ENCODE assay signal across 14 mouse cellular contexts in the genomic region with DNA sequence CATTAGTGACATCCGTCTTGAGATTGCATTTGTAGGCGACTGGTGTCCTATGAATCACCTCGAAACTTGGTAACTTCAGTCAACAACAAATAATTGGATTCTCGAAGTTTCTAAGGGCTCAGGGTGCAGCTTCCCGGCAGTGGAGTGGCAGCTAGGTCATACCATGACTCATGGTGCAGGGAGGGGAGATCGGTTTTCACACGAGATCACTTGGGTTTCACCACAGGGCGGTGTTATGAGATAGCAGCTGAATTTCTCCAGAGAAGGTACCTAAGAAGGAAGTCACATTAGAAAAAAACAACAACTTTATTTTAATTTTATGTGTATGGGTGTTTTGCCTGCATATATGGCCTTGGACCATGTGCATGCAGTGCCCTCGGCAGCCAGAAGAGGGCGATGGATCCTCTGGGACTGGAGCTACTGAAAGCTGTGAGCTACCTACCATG. TPM values are rescaled to one million over a fixed set of nuclear protein-coding genes. Genes with fewer than 3 reads are reported as not detected.
DNase-seq lines count a peak whose midpoint lies in the region; ATAC-seq and TF ChIP-seq lines count a peak whose summit lies in the region.
"Had no signal": no experiment of that assay in that cellular context is flagged by ENCODE, and none has a peak within 500 bp of the region (broad histone marks: within the 10 kb centered on the region; RNA-seq: fewer than 3 reads in every experiment).

No protein-coding gene starts in this region.

- no peaks in the 10 kb centered on the region for H3K27me3 ChIP-seq in splenic B cell, adult 2 months (ENCODE audit: control insufficient read depth, insufficient read depth, low read length, poor library complexity, severe bottlenecking)
- 0 out of 2 replicates have a peak, but pooled peaks cover 3% of the 10 kb centered on the region for H3K27me3 ChIP-seq in heart, embryonic 12.5 days (replicated peaks)
- no peaks in the 10 kb centered on the region for H3K27me3 ChIP-seq in cerebellum, adult 2 months (ENCODE audit: control insufficient read depth, insufficient read depth, low read length)

- H3K36me3 ChIP-seq in ES-E14 (ENCODE audit: control insufficient read depth, insufficient read depth, low read length, poor library complexity, severe bottlenecking) = no peaks in the 10 kb centered on the region
- no peaks in the 10 kb centered on the region for H3K36me3 ChIP-seq in splenic B cell, adult 2 months (ENCODE audit: control insufficient read depth, insufficient read depth, low read length, poor library complexity, severe bottlenecking)
- H3K36me3 ChIP-seq in heart, embryonic 12.5 days = no peaks in the 10 kb centered on the region

- no peaks in the 10 kb centered on the region for H3K9me3 ChIP-seq in ES-E14 (ENCODE audit: control insufficient read depth, insufficient read depth, low read depth, low read length)
- H3K9me3 ChIP-seq in heart, embryonic 12.5 days (replicated peaks) = no peaks in the 10 kb centered on the region
- H3K9me3 ChIP-seq: forebrain, embryonic 13.5 days had no signal

- no peak overlapping the region for H3K4me3 ChIP-seq in lung, adult 2 months (replicated peaks; ENCODE audit: extremely low read depth, low read depth, low read length)
- no peak overlapping the region for H3K4me3 ChIP-seq in ES-E14 (ENCODE audit: insufficient read depth in 1 of 2, low read depth in 1 of 2, low read length in 2 of 2, poor library complexity in 1 of 2, severe bottlenecking in 1 of 2)
- no peak overlapping the region for H3K4me3 ChIP-seq in heart, embryonic 12.5 days
- no peak overlapping the region for H3K4me3 ChIP-seq in cerebellum, adult 2 months (replicated peaks; ENCODE audit: insufficient read depth, low read depth, low read length)
- H3K4me3 ChIP-seq: forebrain, embryonic 13.5 days had no signal

- TF ChIP-seq POLR2A in lung, adult 2 months (IDR thresholded peaks at IDR 0.05; ENCODE audit: borderline replicate concordance, extremely low read depth, low read depth, low read length) = no peak
- no peak for TF ChIP-seq POLR2A in cerebellum, adult 2 months (IDR thresholded peaks at IDR 0.05; ENCODE audit: borderline replicate concordance, insufficient read depth, low read length)

- H3K4me2 ChIP-seq in heart, embryonic 12.5 days = no peak overlapping the region
- H3K4me2 ChIP-seq: forebrain, embryonic 13.5 days had no signal

- no peak overlapping the region for H3K9ac ChIP-seq in ES-E14 (ENCODE audit: insufficient read depth, low read depth, low read length, poor library complexity, severe bottlenecking)
- no peak overlapping the region for H3K9ac ChIP-seq in heart, embryonic 12.5 days
- H3K9ac ChIP-seq: forebrain, embryonic 13.5 days had no signal

- TF ChIP-seq CTCF in lung, adult 2 months (IDR thresholded peaks at IDR 0.05; ENCODE audit: insufficient read depth, low read length) = peak; percentile 37; the same call in 1 of the 2 replicates
- TF ChIP-seq CTCF in cerebellum, adult 2 months (IDR thresholded peaks at IDR 0.05; ENCODE audit: borderline replicate concordance, insufficient read depth, low read depth, low read length) = no peak

- H3K4me1 ChIP-seq in lung, adult 2 months (ENCODE audit: control insufficient read depth, insufficient read depth, low read length) = no peaks in the 10 kb centered on the region
- no peaks in the 10 kb centered on the region for H3K4me1 ChIP-seq in ES-E14 (ENCODE audit: control insufficient read depth in 2 of 2, insufficient read depth in 2 of 2, low read length in 2 of 2, poor library complexity in 1 of 2)
- 0 out of 2 replicates have a peak, but pooled peaks cover 4% of the 10 kb centered on the region for H3K4me1 ChIP-seq in heart, embryonic 12.5 days (replicated peaks)
- no peaks in the 10 kb centered on the region for H3K4me1 ChIP-seq in cerebellum, adult 2 months (ENCODE audit: control insufficient read depth, insufficient read depth, low read length)
- H3K4me1 ChIP-seq: forebrain, embryonic 13.5 days had no signal

- in situ Hi-C loops in ES-E14 (cut with MboI; ENCODE audit: low sequenced_read_pairs in 2 of 2, unreplicated experiment in 2 of 2) = no loop called here

- no peak for DNase-seq in lung, adult 2 months
- no peak for DNase-seq in lung, postnatal 4 days
- peak; percentile 22 for DNase-seq in ES-E14 (ENCODE audit: low read depth, low spot score)
- DNase-seq in splenic B cell, adult 2 months (ENCODE audit: low read depth, low spot score) = peak; percentile 18
- DNase-seq in cerebellum, adult 11 months = no peak
- DNase-seq in cerebellum, adult 2 months = no peak
- DNase-seq: adrenal gland, adult 2 months; cerebellum, postnatal 36 days; heart, postnatal 14 days; kidney, postnatal 10 days; right cerebral cortex, adult 18-20 months had no signal

- WGBS in lung, adult 2 months = 65% methylated on average over 10 of the region's 10 CpGs
- 77% methylated on average over 10 of the region's 10 CpGs for WGBS in heart, embryonic 12.5 days
- whole genome bisulfite sequencing in cerebellum, adult 2 months = 90% methylated on average over 10 of the region's 10 CpGs

- ATAC-seq in erythroblast, adult 5-6 weeks (replicated peaks; ENCODE audit: low FRiP score, poor library complexity, severe bottlenecking) = 0 out of 2 replicates have a peak, but pooled peaks have one; percentile 41
- ATAC-seq in heart, embryonic 12.5 days (ENCODE audit: insufficient number of reproducible peaks, low FRiP score) = no peak
- ATAC-seq: forebrain, embryonic 13.5 days had no signal

- H3K27ac ChIP-seq in ES-E14 (ENCODE audit: insufficient read depth, low read depth, low read length, poor library complexity, severe bottlenecking) = no peak overlapping the region
- no peak overlapping the region for H3K27ac ChIP-seq in heart, embryonic 12.5 days (ENCODE audit: poor library complexity, severe bottlenecking)
- H3K27ac ChIP-seq in cerebellum, adult 2 months (ENCODE audit: insufficient read depth, low read length) = no peak overlapping the region
- H3K27ac ChIP-seq: forebrain, embryonic 13.5 days had no signal

TF ChIP-seq in ES-E14, 5 proteins besides CTCF, POLR2A, EP300 and RAD21:
- TF ChIP-seq HCFC1 (IDR thresholded peaks at IDR 0.05; ENCODE audit: borderline replicate concordance, insufficient read depth, low read length) = no peak
- no peak for TF ChIP-seq ZC3H11A (IDR thresholded peaks at IDR 0.05; ENCODE audit: borderline replicate concordance, low read depth, low read length)
- TF ChIP-seq ZNF384 (IDR thresholded peaks at IDR 0.05; ENCODE audit: low read depth, low read length) = no peak
- no peak for TF ChIP-seq CHD2 (IDR thresholded peaks at IDR 0.05; ENCODE audit: low read depth, low read length)
- no peak for TF ChIP-seq MAFK (IDR thresholded peaks at IDR 0.05; ENCODE audit: insufficient read depth, low read depth, low read length)
TF ChIP-seq in ES-E14: peak in this region for 0.

RNA-seq across cellular contexts. Expression of a gene that starts 9.3 kb away (rescaled TPM):
- polyA plus RNA-seq in lung, adult 2 months (2012; rRNA removed) = 0.62 and 3.0 TPM in 2 replicates
- total RNA-seq in ES-E14 (2012; rRNA removed) = 0.18 TPM in 1 of 2 replicates, not detected in the other
- not detected in 2 replicates for total RNA-seq in erythroblast, adult 5-6 weeks (2015; ENCODE audit: low replicate concordance)
- 0.77 and 3.3 TPM in 2 replicates for total RNA-seq in erythroblast, adult 5-6 weeks (2017; ENCODE audit: low replicate concordance)
- 7.1 and 7.7 TPM in 2 replicates for polyA plus RNA-seq in heart, embryonic 12.5 days (2016; fragmentation: Nextera tagmentation; extraction: Ambion mirVana)
- 0.31 and 0.52 TPM in 2 replicates for polyA plus RNA-seq in cerebellum, adult 2 months (2012; rRNA removed)
- polyA plus RNA-seq: forebrain, embryonic 13.5 days had no signal

RNA-seq across cellular contexts. Expression of a gene that starts 26.5 kb away (rescaled TPM):
- polyA plus RNA-seq in lung, adult 2 months (2012; rRNA removed) = 1.9 and 3.7 TPM in 2 replicates
- total RNA-seq in ES-E14 (2012; rRNA removed) = 14.2 TPM in 2 replicates
- 29.9 and 38.6 TPM in 2 replicates for total RNA-seq in erythroblast, adult 5-6 weeks (2015; ENCODE audit: low replicate concordance)
- 34.5 and 55.8 TPM in 2 replicates for total RNA-seq in erythroblast, adult 5-6 weeks (2017; ENCODE audit: low replicate concordance)
- polyA plus RNA-seq in heart, embryonic 12.5 days (2016; fragmentation: Nextera tagmentation; extraction: Ambion mirVana) = 11.9 TPM in 2 replicates
- 7.9 and 8.8 TPM in 2 replicates for polyA plus RNA-seq in cerebellum, adult 2 months (2012; rRNA removed)

RNA-seq across cellular contexts. Expression of a gene that starts 60.0 kb away (rescaled TPM):
- polyA plus RNA-seq in lung, adult 2 months (2012; rRNA removed) = not detected in 2 replicates
- not detected in 2 replicates for total RNA-seq in ES-E14 (2012; rRNA removed)
- total RNA-seq in erythroblast, adult 5-6 weeks (2015; ENCODE audit: low replicate concordance) = not detected in 2 replicates
- not detected in 2 replicates for total RNA-seq in erythroblast, adult 5-6 weeks (2017; ENCODE audit: low replicate concordance)
- polyA plus RNA-seq in heart, embryonic 12.5 days (2016; fragmentation: Nextera tagmentation; extraction: Ambion mirVana) = not detected in 2 replicates
- not detected in 2 replicates for polyA plus RNA-seq in cerebellum, adult 2 months (2012; rRNA removed)
- total RNA-seq: adrenal gland, adult 2 months; heart, postnatal 14 days had no signal
- polyA plus RNA-seq: adrenal gland, adult 2 months; forebrain, embryonic 13.5 days had no signal

Comparison
In these comparisons a context has a peak if more than half of its experiments do, and no peak if none do; other contexts are left out.
1. DNase-seq: peak in ES-E14 (single experiment) and splenic B cell, adult 2 months (single experiment); none in lung, adult 2 months (single experiment), lung, postnatal 4 days (0 of 2), cerebellum, adult 11 months (single experiment) and cerebellum, adult 2 months (0 of 2).